Mouse (Mus musculus): ENCODE measurements around the gene Actl11. TPM values are rescaled to one million over a fixed set of nuclear protein-coding genes. Genes with fewer than 3 reads are reported as not detected.
A peak's percentile ranks its signal among the peaks of the same experiment; 100 is the strongest.

Actl11 gene
- polyA plus RNA-seq, 1 experiment from 2014 or later: not detected

DNA sequence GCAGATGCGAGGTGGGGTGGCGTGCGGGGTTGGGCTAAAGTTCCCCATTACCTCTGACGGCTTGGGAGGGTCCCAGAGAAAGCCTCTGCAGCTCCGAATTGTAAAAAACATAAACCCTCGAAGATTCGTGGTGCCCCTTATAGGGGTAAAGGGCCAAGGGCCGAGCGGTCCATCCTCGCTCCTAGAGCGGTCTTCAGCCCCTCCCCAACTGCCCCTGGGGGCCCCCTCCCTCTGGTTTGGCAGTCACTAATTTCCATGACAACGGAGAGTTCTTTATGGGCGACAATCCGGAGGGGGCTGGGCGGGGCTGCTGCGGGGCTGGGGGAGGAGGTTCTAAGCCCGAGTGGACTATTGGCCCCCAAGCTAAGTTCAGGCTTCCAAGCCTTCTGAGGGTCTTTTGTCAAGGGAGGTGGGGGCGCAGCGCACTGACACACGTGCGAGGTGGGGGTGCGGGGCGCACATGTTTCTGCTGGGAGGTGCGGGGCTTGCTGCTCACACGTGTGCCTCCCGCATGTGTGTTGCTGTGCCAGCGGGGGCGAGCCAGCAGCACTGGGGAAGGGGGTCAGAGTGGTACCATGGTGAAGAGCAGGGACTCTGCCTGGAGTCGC, 8.1 kb downstream of the Actl11 start:
- H3K9me3 ChIP-seq (ENCODE audit: control insufficient read depth): no peaks in the 10 kb centered on the region
- ATAC-seq: no peak
- peak overlapping the region; percentile 87 for H3K4me2 ChIP-seq (replicated peaks; ENCODE audit: low read depth)
- 0 out of 2 replicates have a peak, but pooled peaks cover 15% of the 10 kb centered on the region for H3K27me3 ChIP-seq (replicated peaks; ENCODE audit: control insufficient read depth, insufficient read depth, low read length)
- H3K4me1 ChIP-seq (replicated peaks; ENCODE audit: control insufficient read depth, insufficient read depth, low read length): no peaks in the 10 kb centered on the region
- TF ChIP-seq CTCF (IDR thresholded peaks at IDR 0.05; ENCODE audit: low read depth): no peak
- H3K4me3 ChIP-seq (ENCODE audit: low read depth, low read length): peak overlapping the region; percentile 43
- peak overlapping the region; percentile 50; the same call in 1 of the 2 replicates for H3K9ac ChIP-seq (ENCODE audit: low read depth, low read length)
- 13% methylated on average over 29 of the region's 29 CpGs for WGBS
- H3K36me3 ChIP-seq (ENCODE audit: control insufficient read depth, insufficient read depth): no peaks in the 10 kb centered on the region
- H3K27ac ChIP-seq (ENCODE audit: low read depth, low read length): no peak overlapping the region

- no peak for TF ChIP-seq CTCF (IDR thresholded peaks at IDR 0.05; ENCODE audit: low read depth)
- no peak overlapping the region for H3K27ac ChIP-seq (ENCODE audit: low read depth, low read length)
- H3K4me1 ChIP-seq (replicated peaks; ENCODE audit: control insufficient read depth, insufficient read depth, low read length): no peaks in the 10 kb centered on the region
- no peak overlapping the region for H3K4me3 ChIP-seq (ENCODE audit: low read depth, low read length)
- H3K9ac ChIP-seq (ENCODE audit: low read depth, low read length): no peak overlapping the region
- H3K36me3 ChIP-seq (ENCODE audit: control insufficient read depth, insufficient read depth): no peaks in the 10 kb centered on the region
- no peak for ATAC-seq
- no peak overlapping the region for H3K4me2 ChIP-seq (replicated peaks; ENCODE audit: low read depth)
- no peaks in the 10 kb centered on the region for H3K9me3 ChIP-seq (ENCODE audit: control insufficient read depth)
- 0 out of 2 replicates have a peak, but pooled peaks cover 15% of the 10 kb centered on the region for H3K27me3 ChIP-seq (replicated peaks; ENCODE audit: control insufficient read depth, insufficient read depth, low read length)
- WGBS: 35% methylated on average over 3 of the region's 3 CpGs
Measured at GRCm38 (mm10) chr9:107936831-107937230, 8.6 kb downstream of the Actl11 start.

DNA sequence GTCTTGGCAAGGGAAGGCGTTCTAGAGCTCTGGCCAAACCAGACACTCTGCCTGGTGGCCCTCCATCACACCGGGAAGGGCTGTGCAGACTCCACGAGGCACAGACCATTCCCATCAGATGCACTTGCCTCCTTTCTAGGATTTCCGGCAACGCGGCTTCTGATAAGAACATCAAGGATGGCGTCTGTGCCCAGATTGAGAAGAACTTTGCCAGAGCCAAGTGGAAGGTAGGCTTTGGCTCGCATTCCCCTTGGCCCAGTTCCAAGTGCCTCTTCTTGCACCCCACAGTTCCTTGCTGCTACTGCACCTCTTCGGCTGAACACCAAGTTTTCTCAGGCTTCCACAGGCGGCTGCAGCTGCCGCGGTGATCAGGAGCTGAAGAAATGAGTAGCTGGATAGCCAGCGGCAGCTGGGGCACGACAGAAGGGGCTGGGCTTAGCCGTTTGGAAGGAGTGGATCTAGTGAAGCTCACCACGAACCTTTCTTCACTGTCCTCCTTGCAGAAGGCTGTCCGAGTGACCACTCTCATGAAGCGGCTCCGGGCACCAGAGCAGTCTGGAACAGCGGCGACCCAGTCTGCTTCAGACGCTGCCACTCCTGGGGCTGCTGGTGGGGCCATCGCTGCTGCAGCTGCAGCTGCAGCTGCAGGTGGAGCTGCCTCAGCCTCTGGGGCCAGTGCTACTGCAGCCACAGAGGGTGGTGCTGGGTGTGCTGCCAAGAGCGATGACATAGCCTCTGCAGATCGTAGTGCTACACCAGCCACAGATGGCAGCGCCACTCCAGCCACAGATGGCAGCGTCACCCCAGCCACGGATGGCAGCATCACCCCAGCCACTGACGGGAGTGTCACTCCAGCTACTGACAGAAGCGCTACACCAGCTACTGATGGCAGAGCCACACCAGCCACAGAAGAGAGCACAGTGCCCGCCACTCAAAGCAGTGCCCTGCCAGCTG, 19.2 kb downstream of the Actl11 start:
- Histone ChIP-seq H3K27ac (ENCODE audit: low read depth, low read length) (no peak overlapping the region), H3K9ac (ENCODE audit: low read depth, low read length) (no peak overlapping the region), H3K4me1 (replicated peaks; ENCODE audit: control insufficient read depth, insufficient read depth, low read length) (0 out of 2 replicates have a peak, but pooled peaks cover 2% of the 10 kb centered on the region), H3K4me3 (ENCODE audit: low read depth, low read length) (no peak overlapping the region), H3K9me3 (ENCODE audit: control insufficient read depth) (no peaks in the 10 kb centered on the region), H3K4me2 (replicated peaks; ENCODE audit: low read depth) (no peak overlapping the region), H3K27me3 (replicated peaks; ENCODE audit: control insufficient read depth, insufficient read depth, low read length) (no peaks in the 10 kb centered on the region), H3K36me3 (ENCODE audit: control insufficient read depth, insufficient read depth) (no peaks in the 10 kb centered on the region)
- no peak for ATAC-seq
- 85% methylated on average over 31 of the region's 31 CpGs for WGBS
- no peak for TF ChIP-seq CTCF (IDR thresholded peaks at IDR 0.05; ENCODE audit: low read depth)

DNA sequence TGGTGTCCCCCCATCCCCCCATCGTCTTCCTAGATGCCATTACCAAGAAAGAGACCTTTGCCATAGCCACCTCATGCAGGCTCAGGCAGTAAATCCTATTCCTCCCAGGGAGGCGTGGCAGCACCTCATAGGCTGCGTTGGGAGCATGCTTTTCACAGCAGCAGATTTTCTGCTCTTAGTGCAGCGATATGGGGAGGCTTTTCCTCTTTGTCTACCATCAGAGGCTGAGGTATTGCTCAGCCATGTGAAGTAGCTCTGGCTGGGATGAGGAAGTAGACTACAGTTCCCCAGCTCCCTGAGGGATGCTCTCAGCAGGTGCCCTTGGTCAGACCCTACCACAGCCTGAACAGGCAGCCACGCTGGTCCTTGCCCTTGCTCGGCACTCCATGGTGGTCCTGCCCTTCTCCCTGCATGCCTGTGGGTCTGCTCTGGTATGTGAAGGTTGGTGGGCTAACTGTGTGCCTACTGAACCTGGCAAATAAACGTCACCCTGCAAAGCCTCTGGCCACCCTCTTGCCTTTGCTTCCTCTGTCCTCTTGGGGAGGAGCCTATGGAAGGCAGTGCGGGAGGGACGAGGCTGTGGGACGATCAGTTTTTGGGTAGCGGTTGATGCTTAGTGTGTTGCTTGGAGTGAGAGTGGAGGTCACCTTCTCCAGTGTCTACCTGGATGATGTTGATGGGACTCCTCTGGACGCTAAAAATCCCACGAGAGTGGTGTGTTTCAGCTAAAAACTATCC, 21.1 kb downstream of the Actl11 start:
- no peak for TF ChIP-seq CTCF (IDR thresholded peaks at IDR 0.05; ENCODE audit: low read depth)
- no peak overlapping the region for H3K4me2 ChIP-seq (replicated peaks; ENCODE audit: low read depth)
- H3K36me3 ChIP-seq (ENCODE audit: control insufficient read depth, insufficient read depth): no peaks in the 10 kb centered on the region
- H3K27ac ChIP-seq (ENCODE audit: low read depth, low read length): no peak overlapping the region
- WGBS: 78% methylated on average over 13 of the region's 13 CpGs
- no peaks in the 10 kb centered on the region for H3K9me3 ChIP-seq (ENCODE audit: control insufficient read depth)
- H3K9ac ChIP-seq (ENCODE audit: low read depth, low read length): no peak overlapping the region
- no peaks in the 10 kb centered on the region for H3K27me3 ChIP-seq (replicated peaks; ENCODE audit: control insufficient read depth, insufficient read depth, low read length)
- H3K4me1 ChIP-seq (replicated peaks; ENCODE audit: control insufficient read depth, insufficient read depth, low read length): 0 out of 2 replicates have a peak, but pooled peaks cover 2% of the 10 kb centered on the region
- ATAC-seq: no peak
- H3K4me3 ChIP-seq (ENCODE audit: low read depth, low read length): no peak overlapping the region

- peak within 1 kb of the TSS; percentile 56 for H3K9ac ChIP-seq (ENCODE audit: low read depth, low read length)
- TF ChIP-seq CTCF (IDR thresholded peaks at IDR 0.05; ENCODE audit: low read depth): no peak
- no peak within 1 kb of the TSS for H3K27ac ChIP-seq (ENCODE audit: low read depth, low read length)
- 91% methylated on average over 10 of the region's 10 CpGs for WGBS
- H3K4me3 ChIP-seq (ENCODE audit: low read depth, low read length): peak within 1 kb of the TSS; percentile 65
- no peak for ATAC-seq
- H3K9me3 ChIP-seq (ENCODE audit: control insufficient read depth): no peaks in the 10 kb centered on the region
- H3K27me3 ChIP-seq (replicated peaks; ENCODE audit: control insufficient read depth, insufficient read depth, low read length): no peaks in the 10 kb centered on the region
- H3K4me1 ChIP-seq (replicated peaks; ENCODE audit: control insufficient read depth, insufficient read depth, low read length): 0 out of 2 replicates have a peak, but pooled peaks cover 2% of the 10 kb centered on the region
- H3K36me3 ChIP-seq (ENCODE audit: control insufficient read depth, insufficient read depth): no peaks in the 10 kb centered on the region
- H3K4me2 ChIP-seq (replicated peaks; ENCODE audit: low read depth): peak within 1 kb of the TSS; percentile 72
Measured at GRCm38 (mm10) chr9:107949922-107950235, 21.6 kb downstream of the Actl11 start, which contains the start of gene Traip. Gene Traip, plus strand, starts transcription at chr9:107950136.
